Mouse (Mus musculus) limb, embryonic 11.5 days (tissue): ENCODE measurements around the gene Gemin5. TPM values are rescaled to one million over a fixed set of nuclear protein-coding genes. Genes with fewer than 3 reads are reported as not detected.
"Not testable (repeated sequence)": the region's sequence is repeated elsewhere in the genome, so short reads cannot be mapped to it uniquely, and the experiment has no call there.

Experiments used
- ATAC-seq: fragments of 200-750 bp; cut with Nextera tagmentation; 2 replicates; pipeline ENCODE4 v1.8.0; 2017; ENCODE audit warnings: low read depth; ENCODE audit not compliant: insufficient number of reproducible peaks, low FRiP score, low TSS enrichment
- DNase-seq: peaks from one replicate; pipeline ENCODE4 v3.0.0-alpha.2; 2015; ENCODE audit warnings: low spot score
- H3K27ac ChIP-seq: fragments of 300-500 bp; sonication (generic); replicated peaks from 2 replicates; pipeline ENCODE4 v1.5.1; 2014; ENCODE audit warnings: low read depth, mild to moderate bottlenecking, low read length
- H3K27me3 ChIP-seq: fragments of 300-500 bp; sonication (generic); 2 replicates; pipeline ENCODE4 v1.6.1; 2014; ENCODE audit warnings: mild to moderate bottlenecking, low read length, mixed read lengths; ENCODE audit not compliant: control insufficient read depth, insufficient read depth
- H3K36me3 ChIP-seq: fragments of 300-500 bp; sonication (generic); 2 replicates; pipeline ENCODE4 v1.6.1; 2014; ENCODE audit warnings: mild to moderate bottlenecking, low read length, moderate library complexity, mixed read lengths; ENCODE audit not compliant: control insufficient read depth, insufficient read depth
- H3K4me1 ChIP-seq: fragments of 300-500 bp; sonication (generic); 2 replicates; pipeline ENCODE4 v1.6.1; 2014; ENCODE audit warnings: low read length, mixed read lengths; ENCODE audit not compliant: control insufficient read depth, insufficient read depth
- H3K4me2 ChIP-seq: fragments of 300-500 bp; sonication (generic); 2 replicates; pipeline ENCODE4 v1.6.1; 2014; ENCODE audit warnings: low read depth, mild to moderate bottlenecking, moderate library complexity; ENCODE audit not compliant: severe bottlenecking
- H3K4me3 ChIP-seq: fragments of 300-500 bp; sonication (generic); 2 replicates; pipeline ENCODE4 v1.5.1; 2014; ENCODE audit warnings: low read depth, low read length
- H3K9ac ChIP-seq: fragments of 300-500 bp; sonication (generic); 2 replicates; pipeline ENCODE4 v1.6.1; 2014; ENCODE audit warnings: mild to moderate bottlenecking, low read length
- H3K9me3 ChIP-seq: fragments of 300-500 bp; sonication (generic); 2 replicates; pipeline ENCODE4 v1.6.1; 2016; ENCODE audit warnings: low read length; ENCODE audit not compliant: control insufficient read depth
- WGBS: fragments of 180-500 bp; shearing (Covaris S2); extraction: QIAGEN DNeasy Blood & Tissue Kit; methylation state at CpG from one replicate; pipeline ENCODE4 v1.1.7; 2014; 5-methylcytosine and 5-hydroxymethylcytosine counted together
- polyA plus RNA-seq: library from polyadenylated mRNA; unstranded; fragments of >200 nt; fragmentation: Nextera tagmentation; extraction: Ambion mirVana; gene quantifications from 2 replicates; pipeline ENCODE4 v1.2.1, GENCODE M21; 2014

The Gemin5 gene
- polyA plus RNA-seq, 1 experiment from 2014 or later: 28.5 TPM

DNA sequence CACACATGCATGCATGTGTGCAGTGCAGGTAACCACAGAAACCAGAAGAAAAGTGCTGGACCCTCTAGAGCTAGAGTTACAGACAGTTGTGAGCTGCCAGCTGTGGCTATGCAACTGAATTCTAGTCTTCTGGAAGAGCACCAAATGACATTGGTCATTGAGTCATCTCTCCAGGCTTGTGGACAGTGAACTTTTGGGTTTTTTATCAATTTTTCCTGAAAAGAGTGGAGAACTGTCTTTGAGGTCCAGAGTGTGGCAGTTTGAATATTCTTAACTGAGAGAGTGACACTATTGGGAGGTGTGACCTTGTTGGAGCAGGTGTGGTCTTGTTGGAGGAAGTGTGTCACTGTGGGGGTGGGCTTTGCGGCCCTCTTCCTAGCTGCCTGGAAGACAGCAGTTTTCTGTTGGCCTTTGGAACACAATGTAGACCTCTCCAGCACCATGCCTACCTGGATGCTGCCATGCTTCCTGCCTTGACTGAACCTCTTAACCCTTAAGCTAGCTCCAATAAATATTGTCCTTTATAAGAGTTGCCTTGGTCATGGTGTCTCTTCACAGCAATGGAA is 42.1 kb upstream of the Gemin5 start:
- H3K36me3 ChIP-seq: no peaks in the 10 kb centered on the region
- peaks cover 8% of the 10 kb centered on the region for H3K4me1 ChIP-seq
- H3K4me3 ChIP-seq: no peak overlapping the region
- no peak overlapping the region for H3K27ac ChIP-seq
- DNase-seq (no peak), ATAC-seq (no peak)
- WGBS: 91% methylated on average over 1 of the region's 1 CpGs
- H3K9me3 ChIP-seq: no peaks in the 10 kb centered on the region
- no peak overlapping the region for H3K4me2 ChIP-seq
- no peaks in the 10 kb centered on the region for H3K27me3 ChIP-seq
- no peak overlapping the region for H3K9ac ChIP-seq

DNA sequence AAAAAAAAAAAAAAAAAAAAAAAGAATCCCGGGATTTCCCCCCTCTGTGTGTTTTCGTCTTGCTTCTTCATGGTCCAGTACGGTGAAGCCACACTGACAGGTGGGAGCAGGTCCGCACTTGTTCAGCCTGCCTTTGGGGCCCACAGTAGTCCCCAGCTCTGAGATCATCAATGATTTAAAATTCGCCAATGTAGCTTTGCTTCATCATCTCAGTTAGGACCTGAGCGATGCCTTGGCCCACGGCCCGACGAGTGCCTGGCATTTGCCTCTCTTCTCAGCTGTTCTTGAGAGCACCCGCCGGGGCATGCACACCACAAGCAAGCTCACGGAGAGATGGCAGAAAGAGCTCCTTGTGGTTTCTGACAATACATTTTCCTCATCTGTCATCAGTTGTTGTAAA is 32.7 kb upstream of the Gemin5 start:
- Histone ChIP-seq H3K9ac (no peak overlapping the region), H3K4me2 (no peak overlapping the region), H3K27ac (no peak overlapping the region), H3K9me3 (no peaks in the 10 kb centered on the region), H3K27me3 (no peaks in the 10 kb centered on the region), H3K4me3 (no peak overlapping the region), H3K36me3 (no peaks in the 10 kb centered on the region), H3K4me1 (no peaks in the 10 kb centered on the region)
- no peak for DNase-seq
- WGBS: 87% methylated on average over 12 of the region's 12 CpGs
- no peak for ATAC-seq

DNA sequence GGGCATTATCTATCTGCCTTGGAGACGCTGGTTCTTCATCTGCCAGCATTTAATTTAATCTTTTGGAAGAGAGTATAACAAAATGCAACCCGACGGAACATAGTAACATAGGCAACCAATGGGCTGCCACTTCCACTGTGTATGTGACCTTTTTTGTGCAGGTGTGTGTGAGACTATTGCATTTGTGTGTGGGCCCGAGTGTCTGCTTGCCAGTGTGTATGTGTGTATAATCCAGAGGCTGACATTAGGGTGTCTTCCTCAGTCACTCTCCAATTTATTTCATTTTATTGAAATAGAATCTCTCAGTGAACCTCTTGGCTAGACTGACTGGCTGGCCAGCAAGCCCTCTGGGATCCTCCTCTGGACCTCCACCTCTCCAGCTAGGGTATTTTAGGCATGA is 31.9 kb upstream of the Gemin5 start:
- no peak overlapping the region for H3K27ac ChIP-seq
- no peak overlapping the region for H3K4me3 ChIP-seq
- H3K4me2 ChIP-seq: no peak overlapping the region
- no peak for ATAC-seq
- H3K27me3 ChIP-seq: no peaks in the 10 kb centered on the region
- 91% methylated on average over 4 of the region's 4 CpGs for WGBS
- no peaks in the 10 kb centered on the region for H3K4me1 ChIP-seq
- no peaks in the 10 kb centered on the region for H3K9me3 ChIP-seq
- H3K36me3 ChIP-seq: no peaks in the 10 kb centered on the region
- DNase-seq: no peak
- H3K9ac ChIP-seq: no peak overlapping the region

DNA sequence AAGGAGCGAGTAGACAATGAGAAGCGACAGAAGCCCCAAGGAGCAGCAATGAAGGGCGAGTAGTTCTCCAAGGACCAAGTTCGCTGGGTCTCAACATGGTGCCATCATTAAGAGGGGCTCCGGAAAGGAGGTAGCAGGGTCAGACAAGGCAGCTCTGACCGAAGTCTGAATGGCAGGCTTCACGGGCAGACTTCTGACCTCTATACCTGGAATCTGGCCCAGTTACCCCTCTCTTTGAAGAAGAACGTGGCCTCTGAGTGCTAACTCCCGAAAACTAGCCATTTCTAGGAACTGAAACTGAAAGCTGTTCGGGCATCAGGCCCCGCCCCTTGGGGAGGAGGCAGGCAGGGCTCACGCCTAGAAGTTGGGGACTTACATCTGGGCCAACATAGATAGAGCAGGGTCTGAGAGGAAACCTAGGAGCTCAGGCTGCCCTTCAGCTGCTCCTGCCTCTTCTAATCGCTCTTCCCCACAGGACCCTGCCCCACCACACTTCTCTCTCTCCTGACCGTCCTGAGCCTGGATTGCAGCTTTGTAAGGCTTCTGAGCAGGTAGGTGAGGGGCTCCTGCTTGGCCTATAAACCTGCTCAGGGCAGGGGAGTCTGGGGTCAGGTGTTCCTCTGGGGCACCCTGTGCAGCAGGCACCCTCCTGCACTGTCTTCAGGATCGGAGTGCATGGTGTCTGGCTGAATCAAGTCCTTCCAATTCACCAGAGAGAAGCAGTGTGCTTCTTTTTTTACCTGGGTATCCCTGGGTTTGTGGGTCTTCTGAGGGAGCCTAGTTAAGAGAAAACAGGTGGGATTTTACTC is 31.1 kb upstream of the Gemin5 start, which contains the start of the genes Igtp and Irgm2:
TSS of gene Igtp (plus strand) at position 328 of the 809 bp plus-strand sequence.
TSS of gene Irgm2 (plus strand) at position 390 of the 809 bp plus-strand sequence.
- 10% methylated on average over 14 of the region's 15 CpGs for WGBS
- DNase-seq (peak; percentile 67), ATAC-seq (0 out of 2 replicates have a peak, but pooled peaks have one; percentile 62)
- H3K9me3 ChIP-seq, H3K27ac ChIP-seq, H3K27me3 ChIP-seq, H3K36me3 ChIP-seq, H3K4me1 ChIP-seq: not testable (repeated sequence)
- 0 out of 2 replicates have a peak within 1 kb of the TSS, but pooled peaks have one; percentile 40 for H3K9ac ChIP-seq
- peak within 1 kb of the TSS; percentile 54 for H3K4me2 ChIP-seq
- peak within 1 kb of the TSS; percentile 35 for H3K4me3 ChIP-seq

DNA sequence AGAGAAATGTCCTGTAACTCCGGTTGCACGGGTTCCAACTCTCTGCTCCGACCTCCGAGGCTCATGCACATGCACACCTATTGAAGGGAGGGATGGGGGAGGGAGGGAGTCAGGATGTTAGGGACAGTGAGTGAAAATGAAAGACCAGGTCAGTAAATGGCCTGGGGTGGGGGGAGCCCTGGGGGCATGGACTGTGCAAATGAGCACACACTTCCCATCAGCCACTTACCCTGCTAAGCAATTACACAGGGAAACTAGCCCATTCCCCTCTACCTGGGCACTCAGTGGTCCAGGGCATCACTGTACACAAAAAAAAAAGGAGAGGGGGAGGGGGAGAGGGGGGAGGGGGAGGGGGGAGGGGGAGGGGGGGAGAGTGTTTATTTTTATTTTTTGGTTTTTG is 30.3 kb upstream of the Gemin5 start:
- Histone ChIP-seq H3K4me3 (no peak overlapping the region), H3K4me1 (no peaks in the 10 kb centered on the region), H3K9me3 (no peaks in the 10 kb centered on the region), H3K27ac (no peak overlapping the region), H3K4me2 (peak overlapping the region; percentile 54), H3K9ac (no peak overlapping the region), H3K36me3 (no peaks in the 10 kb centered on the region), H3K27me3 (no peaks in the 10 kb centered on the region)
- WGBS: 85% methylated on average over 4 of the region's 4 CpGs
- no peak for ATAC-seq
- no peak for DNase-seq

DNA sequence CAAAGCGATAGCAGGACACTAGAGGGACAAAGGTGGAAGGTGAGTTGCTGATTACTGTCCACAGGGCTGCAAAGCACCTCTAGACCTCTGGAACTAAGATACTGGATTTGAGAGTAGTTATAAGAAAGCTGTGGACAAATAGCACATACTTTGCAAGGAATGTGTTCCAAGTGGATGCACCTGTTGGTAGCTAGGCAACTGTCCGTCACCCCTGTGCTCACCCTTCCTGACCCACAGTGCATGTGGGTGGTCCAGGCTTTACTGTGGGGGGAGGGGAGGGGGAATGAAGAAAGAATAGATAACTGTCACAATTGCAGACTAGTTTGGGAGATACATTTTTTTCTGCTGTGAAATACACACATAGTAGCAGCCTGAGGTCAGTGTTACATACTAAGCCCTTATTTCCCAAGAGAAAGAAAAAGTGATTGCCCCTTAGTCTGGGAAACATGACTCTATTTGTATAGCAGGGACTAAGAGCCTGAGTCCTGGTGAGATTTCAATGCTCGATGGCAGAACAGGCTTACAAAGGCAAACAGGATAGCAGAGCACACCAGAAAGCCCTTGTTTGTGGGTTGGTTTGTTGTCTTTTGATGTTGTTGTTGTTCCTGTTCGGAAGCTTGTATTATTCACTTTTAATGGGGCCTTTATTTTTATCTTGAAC is 25.7 kb upstream of the Gemin5 start:
- Histone ChIP-seq H3K4me1 (no peaks in the 10 kb centered on the region), H3K9ac (no peak overlapping the region), H3K27me3 (no peaks in the 10 kb centered on the region), H3K36me3 (no peaks in the 10 kb centered on the region), H3K27ac (no peak overlapping the region), H3K4me3 (no peak overlapping the region), H3K9me3 (no peaks in the 10 kb centered on the region), H3K4me2 (no peak overlapping the region)
- WGBS: 61% methylated on average over 4 of the region's 4 CpGs
- DNase-seq (no peak), ATAC-seq (no peak)

DNA sequence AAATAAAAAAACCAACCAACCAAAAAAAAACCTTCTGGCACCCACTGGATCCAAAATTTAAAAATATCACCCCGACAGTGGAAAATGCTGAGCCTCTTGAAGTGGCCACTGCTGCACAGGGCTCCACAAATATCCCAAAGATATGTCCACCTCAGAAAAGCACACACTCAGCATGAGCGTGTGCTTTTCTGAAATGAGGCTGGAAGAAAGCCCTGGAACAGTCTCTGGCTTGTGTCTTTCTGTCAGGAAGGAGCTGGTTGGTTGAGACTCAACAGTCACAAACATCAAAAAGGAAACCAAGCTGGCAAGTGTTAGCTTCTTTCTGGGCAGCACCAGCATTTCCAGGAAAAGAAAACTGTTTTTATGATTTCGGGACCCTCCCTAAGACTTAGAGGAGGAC is 25.0 kb upstream of the Gemin5 start:
- DNase-seq: no peak
- H3K27ac ChIP-seq: no peak overlapping the region

DNA sequence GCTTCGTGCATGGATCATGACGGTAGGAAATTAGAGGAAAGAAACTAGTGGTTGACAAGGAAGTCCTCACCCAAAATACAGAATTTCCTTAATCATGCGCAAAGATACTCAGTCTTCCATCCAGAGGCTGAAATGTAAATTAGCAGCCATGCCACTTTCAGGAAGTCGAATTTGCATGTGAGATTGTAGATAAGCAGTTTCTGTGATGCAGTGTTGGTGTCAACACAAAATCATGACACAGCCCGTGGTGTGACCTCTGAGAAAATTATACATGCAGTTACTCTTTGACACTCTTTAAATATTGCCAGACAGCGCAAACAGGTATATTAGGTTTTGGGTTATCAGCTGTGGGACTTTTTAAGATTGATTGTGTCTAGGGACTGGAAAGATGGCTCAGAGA is 21.3 kb upstream of the Gemin5 start:
- H3K4me1 ChIP-seq: no peaks in the 10 kb centered on the region
- no peak overlapping the region for H3K4me3 ChIP-seq
- 92% methylated on average over 6 of the region's 6 CpGs for WGBS
- no peak overlapping the region for H3K4me2 ChIP-seq
- H3K27me3 ChIP-seq: no peaks in the 10 kb centered on the region
- no peak overlapping the region for H3K27ac ChIP-seq
- DNase-seq (no peak), ATAC-seq (no peak)
- no peak overlapping the region for H3K9ac ChIP-seq
- no peaks in the 10 kb centered on the region for H3K36me3 ChIP-seq
- no peaks in the 10 kb centered on the region for H3K9me3 ChIP-seq

More for the DNA sequence above, 25.0 kb upstream of the Gemin5 start:
- no peak for ATAC-seq
- no peaks in the 10 kb centered on the region for H3K9me3 ChIP-seq
- 72% methylated on average over 3 of the region's 3 CpGs for WGBS
- H3K4me1 ChIP-seq: no peaks in the 10 kb centered on the region
- no peak overlapping the region for H3K9ac ChIP-seq
- no peaks in the 10 kb centered on the region for H3K27me3 ChIP-seq
- no peak overlapping the region for H3K4me2 ChIP-seq
- H3K4me3 ChIP-seq: no peak overlapping the region
- H3K36me3 ChIP-seq: no peaks in the 10 kb centered on the region
